Mouse (Mus musculus): ENCODE measurements around the gene Cbx5.

Cbx5 gene

DNA sequence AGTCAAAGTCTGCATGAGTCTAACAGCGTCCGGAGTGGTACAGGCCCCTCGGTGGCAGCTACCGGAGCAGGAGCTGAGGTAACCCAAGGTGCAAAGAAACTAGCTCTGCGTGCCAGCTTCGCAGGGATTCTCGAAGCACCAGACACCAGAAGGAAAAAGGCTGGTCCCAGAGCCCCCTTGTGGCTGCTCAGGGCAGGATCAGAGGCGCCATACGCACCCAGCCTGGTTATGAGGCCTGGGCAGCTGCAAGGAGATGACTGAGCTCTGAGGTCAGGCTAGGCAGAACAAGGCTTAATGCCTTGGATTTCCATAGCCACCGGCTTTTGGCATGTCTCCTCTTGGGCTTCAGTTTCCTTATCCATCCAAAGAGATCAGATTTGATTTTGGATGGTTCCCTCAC, 67.1 kb downstream of the Cbx5 start:
- DNase-seq, result peak; percentile 64 to 67

DNA sequence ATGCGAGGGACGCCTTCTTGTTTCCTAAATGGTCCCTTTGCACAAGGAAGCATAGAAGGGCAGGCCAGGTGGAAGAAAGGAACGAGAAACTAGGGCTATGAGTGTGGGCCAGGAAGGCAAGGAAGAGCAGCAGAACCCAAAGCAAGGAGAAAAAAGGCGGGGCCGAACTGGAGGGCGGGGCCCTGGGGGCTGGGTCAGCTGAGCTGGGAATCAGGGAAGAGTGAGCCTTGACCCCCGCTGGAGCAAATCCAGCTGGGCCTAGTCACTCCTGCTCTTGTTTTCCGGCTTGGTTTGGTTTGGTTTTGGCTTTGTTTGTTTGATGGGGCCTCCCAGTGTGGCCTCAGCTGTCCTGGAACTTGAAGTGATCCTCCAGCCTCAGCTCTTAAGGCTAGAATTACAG, 68.3 kb downstream of the Cbx5 start:
- DNase-seq, result no peak

- DNase-seq, result no peak
Observed at GRCm38 (mm10) chr15:103170316-103170679, 69.3 kb downstream of the Cbx5 start.

- DNase-seq, result no peak
Observed at GRCm38 (mm10) chr15:103169612-103170315, 69.9 kb downstream of the Cbx5 start.

- DNase-seq, result peak; percentile 52 to 60
Observed at GRCm38 (mm10) chr15:103168801-103169611, 70.6 kb downstream of the Cbx5 start.

DNA sequence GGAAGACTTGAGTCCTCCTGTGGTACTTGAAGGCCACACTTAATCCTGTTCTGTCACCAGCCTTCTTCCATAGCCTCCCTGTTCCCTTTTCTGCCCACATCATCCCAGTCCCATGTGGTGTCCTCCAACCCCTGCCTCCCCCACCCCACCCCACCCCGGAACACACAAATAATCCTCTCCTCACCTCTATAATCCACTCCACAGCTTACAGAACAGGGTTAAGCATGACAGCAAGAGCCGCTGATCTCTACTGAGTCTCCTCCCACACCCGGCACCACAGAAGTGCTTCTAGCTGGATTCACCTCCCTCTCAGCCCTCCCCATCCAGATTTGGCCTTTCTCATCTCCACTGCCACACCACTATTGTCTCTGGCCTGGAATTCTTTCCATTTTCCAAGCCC, 71.8 kb downstream of the Cbx5 start:
- no peak for DNase-seq

GRCm38 (mm10) chr15:103167042-103167615, 72.5 kb downstream of the Cbx5 start, which contains the start of gene Smug1:
TSS of gene Smug1 (minus strand) at chr15:103167092.
- DNase-seq, result no peak

DNA sequence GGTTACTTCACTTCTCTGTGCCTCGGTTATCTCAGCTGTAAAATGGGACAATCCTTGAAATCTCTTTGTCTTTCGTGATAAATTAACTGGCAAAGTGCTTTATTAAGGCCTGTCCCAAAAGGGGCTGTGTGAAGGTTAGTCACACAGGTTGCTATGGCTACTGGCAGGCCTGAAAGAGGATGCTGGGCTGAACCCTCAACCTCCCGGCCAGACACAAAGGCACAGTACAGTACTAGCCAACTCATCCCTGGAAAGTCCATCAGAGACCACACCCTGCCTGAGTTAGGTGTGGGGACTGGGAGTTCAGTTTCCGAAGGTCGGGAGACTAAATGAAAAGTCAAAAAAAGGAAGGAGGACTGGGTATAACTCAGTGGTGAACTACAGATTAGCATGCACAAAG, 73.7 kb downstream of the Cbx5 start:
- no peak for DNase-seq

- peak; percentile 91 to 96 for DNase-seq
Observed at GRCm38 (mm10) chr15:103165379-103165778, 74.2 kb downstream of the Cbx5 start.

DNA sequence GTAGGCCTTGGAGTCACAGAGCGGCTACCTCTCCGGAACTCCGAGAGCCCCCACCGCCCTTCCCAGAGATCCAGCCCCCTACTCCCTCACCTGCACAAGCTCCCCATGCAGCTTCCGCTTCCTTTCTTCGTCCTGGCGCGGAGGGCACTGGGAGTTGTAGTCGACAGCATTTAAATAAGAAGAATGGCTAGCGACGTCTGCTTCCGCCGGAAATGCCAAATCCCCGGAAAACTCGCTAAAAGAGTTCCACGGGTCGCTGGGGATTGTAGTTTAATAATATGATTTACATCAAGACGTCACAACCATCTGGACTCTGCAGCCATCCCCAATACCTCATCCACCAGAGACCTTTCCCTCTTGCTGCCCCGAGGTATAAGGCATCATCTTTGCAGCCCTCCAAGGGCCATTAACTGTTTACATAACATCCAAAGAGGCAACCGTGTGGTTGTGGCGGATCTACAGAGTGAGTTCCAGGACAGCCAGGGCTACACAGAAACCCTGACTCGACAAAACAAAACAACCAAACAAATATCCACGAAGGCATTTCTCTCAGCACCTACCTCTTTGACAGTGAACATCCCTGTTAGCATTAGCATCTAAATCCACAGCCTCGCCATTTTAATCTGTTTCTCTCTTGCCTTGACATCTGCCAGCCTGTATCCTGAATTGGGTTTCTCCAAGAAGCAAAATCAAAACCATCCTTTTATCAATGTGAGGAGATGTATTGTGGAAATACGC, 76.3 kb downstream of the Cbx5 start:
- peak; percentile 91 to 97 for DNase-seq

DNA sequence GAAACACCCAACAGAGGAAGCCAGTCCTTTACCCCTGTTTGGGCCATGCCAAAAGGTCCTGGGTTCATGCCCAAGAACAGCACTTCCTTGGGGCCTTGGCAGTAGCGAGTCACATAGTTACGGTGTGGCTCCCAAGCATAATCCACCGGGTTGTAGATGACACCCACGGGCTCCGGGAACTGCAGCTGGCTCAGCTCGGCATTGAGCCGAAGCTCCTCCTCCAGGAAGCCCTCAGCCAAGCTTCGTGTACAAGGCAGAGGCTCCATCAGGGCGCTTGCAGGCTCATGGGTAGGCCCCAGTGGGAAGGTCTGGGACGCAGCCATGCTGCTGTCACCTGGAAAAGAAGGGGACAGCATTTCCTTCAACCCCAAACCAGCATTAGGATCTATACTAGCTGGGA, 82.0 kb downstream of the Cbx5 start:
- no peak for DNase-seq

GRCm38 (mm10) chr15:103156890-103157289, 82.7 kb downstream of the Cbx5 start:
- DNase-seq, result no peak

DNA sequence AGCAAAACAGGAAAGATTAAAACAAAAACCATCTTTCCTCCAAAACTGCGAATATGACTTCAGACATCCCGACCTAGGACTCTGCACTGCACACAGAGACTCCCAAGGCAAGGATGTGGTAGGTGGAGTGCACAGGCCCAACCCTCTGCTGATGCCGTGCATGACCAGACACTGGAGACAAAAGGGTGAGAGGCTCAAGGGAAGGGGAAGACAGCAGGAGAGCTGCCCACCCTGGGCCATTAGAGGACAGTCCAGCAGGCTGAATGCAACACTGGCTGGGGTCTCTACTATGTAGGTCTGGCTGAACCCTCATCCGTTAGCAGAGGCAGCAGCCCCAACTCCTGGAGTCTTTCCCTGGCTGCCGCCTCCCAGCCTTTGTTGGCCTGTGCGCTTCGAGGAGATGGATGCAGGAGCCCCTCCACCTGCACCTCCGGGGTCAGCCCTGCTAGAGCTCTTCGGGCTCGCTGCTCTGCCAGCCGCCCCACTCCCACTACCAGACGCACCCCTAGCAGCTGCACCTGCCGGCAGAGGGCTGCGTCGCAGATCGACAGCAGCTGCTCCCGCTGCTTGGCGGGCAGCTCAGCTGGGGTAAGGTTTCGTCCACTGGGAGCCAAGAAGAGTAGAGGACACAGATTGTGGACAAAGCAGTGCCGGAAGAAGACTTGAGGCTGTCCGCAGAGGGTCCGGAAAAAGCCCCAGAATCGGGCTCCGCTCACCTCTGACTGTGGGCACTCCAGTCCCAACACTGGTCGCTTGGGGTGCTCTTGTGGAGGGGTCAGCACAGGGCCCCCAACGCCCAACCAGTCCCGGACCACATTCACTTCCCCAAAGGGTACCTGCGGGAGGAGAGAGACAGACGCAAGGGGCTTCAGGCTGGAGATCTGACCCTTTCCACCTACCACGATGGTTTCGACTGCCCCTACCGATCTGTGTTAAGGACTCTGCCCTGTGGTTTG, 84.0 kb downstream of the Cbx5 start:
- no peak for DNase-seq

- DNase-seq, result no peak
Observed at GRCm38 (mm10) chr15:103152890-103153610, 86.6 kb downstream of the Cbx5 start.

DNA sequence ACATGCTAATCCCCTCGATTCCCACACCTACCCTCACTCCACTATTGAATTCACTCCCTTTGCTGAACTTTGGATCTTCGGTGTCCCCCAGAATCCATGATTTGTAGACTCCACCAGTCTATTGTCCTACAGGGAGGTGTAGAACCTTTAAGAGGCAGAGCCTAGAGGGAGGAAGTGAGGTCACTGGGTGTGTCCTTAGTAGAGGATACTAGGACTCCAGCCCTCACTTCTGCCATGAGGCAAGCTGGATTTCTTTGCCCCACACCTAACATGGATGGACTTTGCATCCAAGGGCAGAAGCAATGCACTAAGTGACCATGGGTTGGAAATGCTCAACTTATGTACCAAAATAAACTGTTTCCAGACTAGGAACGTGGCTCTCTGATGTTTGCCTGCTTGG, 87.2 kb downstream of the Cbx5 start:
- DNase-seq, result no peak

GRCm38 (mm10) chr15:103147779-103148178, 91.8 kb downstream of the Cbx5 start:
- DNase-seq, result peak in 1 of 2 experiments; percentile 19

GRCm38 (mm10) chr15:103147422-103147690, 92.3 kb downstream of the Cbx5 start:
- DNase-seq, result no peak

DNA sequence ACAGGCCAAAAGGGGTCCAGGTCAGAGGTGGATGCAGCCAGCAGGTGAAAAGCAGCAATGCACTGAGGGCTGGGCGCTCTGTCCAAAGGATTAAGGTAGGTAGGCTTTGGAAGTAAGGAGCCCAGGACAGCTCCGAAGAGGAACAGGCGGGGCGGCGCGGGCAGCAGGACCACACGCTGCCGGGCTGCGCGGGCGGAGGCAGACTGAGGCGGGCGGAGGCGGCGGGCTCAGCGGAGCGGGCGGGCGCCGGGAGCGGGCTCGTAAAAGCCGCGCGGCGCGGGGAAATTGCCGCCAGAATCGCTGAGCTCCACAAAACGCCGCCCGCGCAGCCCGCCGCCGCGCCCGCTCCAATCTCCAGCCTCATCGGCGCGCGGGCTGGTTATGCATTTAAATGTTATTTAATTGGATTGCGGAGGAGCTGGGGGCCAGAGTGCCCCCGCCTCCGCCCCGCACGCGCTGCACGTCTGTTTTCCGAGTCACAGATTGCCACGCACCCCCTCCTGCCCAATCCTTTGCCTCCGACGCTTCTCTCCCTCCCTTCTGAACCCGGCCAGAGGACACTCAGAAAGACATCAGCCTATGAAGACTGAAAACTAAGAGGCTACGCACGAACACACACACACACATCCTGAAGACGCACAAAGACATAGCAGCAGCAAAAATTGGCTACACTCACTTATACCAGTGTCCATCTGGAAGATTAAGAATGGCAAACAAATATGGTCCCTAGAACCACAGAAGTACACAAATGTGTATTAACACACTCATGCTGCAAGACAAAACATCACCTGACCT, 92.8 kb downstream of the Cbx5 start:
- peak; percentile 50 to 67 for DNase-seq

- no peak for DNase-seq
Observed at GRCm38 (mm10) chr15:103145635-103146299, 93.8 kb downstream of the Cbx5 start.

- DNase-seq, result no peak
Observed at GRCm38 (mm10) chr15:103144176-103144575, 95.4 kb downstream of the Cbx5 start.
